Mouse (Mus musculus) midbrain, embryonic 15.5 days (tissue): ENCODE results near the gene Uhrf1. TPM values are rescaled to one million over a fixed set of nuclear protein-coding genes. Genes with fewer than 3 reads are reported as not detected.
A peak's percentile ranks its signal among the peaks of the same experiment; 100 is the strongest.

ENCODE experiments used
- ATAC-seq: fragments of 200-750 bp; cut with Nextera tagmentation; replicated peaks from 2 replicates; pipeline ENCODE4 v1.8.0; 2017; ENCODE audit warnings: moderate TSS enrichment
- H3K27ac ChIP-seq: fragments of 300-500 bp; sonication (generic); 2 replicates; pipeline ENCODE4 v1.5.1; 2015; ENCODE audit warnings: mild to moderate bottlenecking, inconsistent platforms
- H3K27me3 ChIP-seq: fragments of 300-500 bp; sonication (generic); replicated peaks from 2 replicates; pipeline ENCODE4 v1.6.1; 2015; ENCODE audit warnings: inconsistent platforms
- H3K36me3 ChIP-seq: fragments of 300-500 bp; sonication (generic); replicated peaks from 2 replicates; pipeline ENCODE4 v1.6.1; 2015; ENCODE audit warnings: inconsistent platforms
- H3K4me1 ChIP-seq: fragments of 300-500 bp; sonication (generic); 2 replicates; pipeline ENCODE4 v1.6.1; 2015; ENCODE audit warnings: inconsistent platforms
- H3K4me2 ChIP-seq: fragments of 300-500 bp; sonication (generic); 2 replicates; pipeline ENCODE4 v1.6.1; 2015; ENCODE audit warnings: inconsistent platforms, mild to moderate bottlenecking, moderate library complexity
- H3K4me3 ChIP-seq: fragments of 300-500 bp; sonication (generic); 2 replicates; pipeline ENCODE4 v1.5.1; 2015; ENCODE audit warnings: mild to moderate bottlenecking, inconsistent platforms
- H3K9ac ChIP-seq: fragments of 300-500 bp; sonication (generic); 2 replicates; pipeline ENCODE4 v1.6.1; 2015; ENCODE audit warnings: mild to moderate bottlenecking, inconsistent platforms
- H3K9me3 ChIP-seq: fragments of 300-500 bp; sonication (generic); 2 replicates; pipeline ENCODE4 v1.6.1; 2016; ENCODE audit warnings: inconsistent platforms
- WGBS: fragments of 180-500 bp; shearing (Covaris S2); methylation state at CpG from one replicate; pipeline ENCODE4 v1.1.7; 2015; ENCODE audit warnings: mixed read lengths; 5-methylcytosine and 5-hydroxymethylcytosine counted together
- polyA plus RNA-seq: library from polyadenylated mRNA; unstranded; fragments of >200 nt; fragmentation: Nextera tagmentation; extraction: Ambion mirVana; gene quantifications from 2 replicates; pipeline ENCODE4 v1.2.1, GENCODE M21; 2015

The Uhrf1 gene
- polyA plus RNA-seq, 1 experiment from 2014 or later: 19.2 TPM

- no peaks in the 10 kb centered on the region for H3K36me3 ChIP-seq
- no peaks in the 10 kb centered on the region for H3K9me3 ChIP-seq
- no peak overlapping the region for H3K27ac ChIP-seq
- H3K4me3 ChIP-seq: no peak overlapping the region
- H3K4me2 ChIP-seq: no peak overlapping the region
- H3K9ac ChIP-seq: no peak overlapping the region
- no peak for ATAC-seq
- peaks cover 29% of the 10 kb centered on the region for H3K4me1 ChIP-seq
- no peaks in the 10 kb centered on the region for H3K27me3 ChIP-seq
- WGBS: 65% methylated on average over 4 of the region's 4 CpGs
These were observed 34.1 kb downstream of the Uhrf1 start for GRCm38 (mm10) chr17:56337190-56337589.

- Histone ChIP-seq H3K4me1 (peaks cover 29% of the 10 kb centered on the region), H3K4me2 (no peak overlapping the region), H3K9me3 (no peaks in the 10 kb centered on the region), H3K27me3 (no peaks in the 10 kb centered on the region), H3K4me3 (no peak overlapping the region), H3K9ac (no peak overlapping the region), H3K36me3 (no peaks in the 10 kb centered on the region), H3K27ac (no peak overlapping the region)
- WGBS: 90% methylated on average over 6 of the region's 6 CpGs
- ATAC-seq: no peak
These were observed 34.7 kb downstream of the Uhrf1 start for GRCm38 (mm10) chr17:56337791-56338190.

- Histone ChIP-seq H3K9me3 (no peaks in the 10 kb centered on the region), H3K27ac (no peak overlapping the region), H3K27me3 (no peaks in the 10 kb centered on the region), H3K4me3 (no peak overlapping the region), H3K36me3 (no peaks in the 10 kb centered on the region), H3K4me2 (no peak overlapping the region), H3K4me1 (peaks cover 28% of the 10 kb centered on the region), H3K9ac (no peak overlapping the region)
- ATAC-seq: no peak
- WGBS: 58% methylated on average over 4 of the region's 4 CpGs
These were observed 35.8 kb downstream of the Uhrf1 start for GRCm38 (mm10) chr17:56338909-56339308.

- Histone ChIP-seq H3K27me3 (no peaks in the 10 kb centered on the region), H3K27ac (no peak overlapping the region), H3K4me3 (no peak overlapping the region), H3K36me3 (no peaks in the 10 kb centered on the region), H3K4me2 (no peak overlapping the region), H3K9me3 (no peaks in the 10 kb centered on the region), H3K4me1 (peaks cover 26% of the 10 kb centered on the region), H3K9ac (no peak overlapping the region)
- no peak for ATAC-seq
These were observed 37.6 kb downstream of the Uhrf1 start for GRCm38 (mm10) chr17:56340717-56341116.

- no peak overlapping the region for H3K27ac ChIP-seq
- no peak overlapping the region for H3K9ac ChIP-seq
- no peak overlapping the region for H3K4me2 ChIP-seq
- ATAC-seq: no peak
- no peaks in the 10 kb centered on the region for H3K36me3 ChIP-seq
- H3K4me1 ChIP-seq: peaks cover 18% of the 10 kb centered on the region; the same call in 1 of the 2 replicates
- no peaks in the 10 kb centered on the region for H3K27me3 ChIP-seq
- no peak overlapping the region for H3K4me3 ChIP-seq
- H3K9me3 ChIP-seq: no peaks in the 10 kb centered on the region
- 80% methylated on average over 3 of the region's 3 CpGs for WGBS
These were observed 40.3 kb downstream of the Uhrf1 start for GRCm38 (mm10) chr17:56343466-56343865.

GRCm38 (mm10) chr17:56345364-56345763 is 42.2 kb downstream of the Uhrf1 start:
- ATAC-seq: no peak
- Histone ChIP-seq H3K27ac (no peak overlapping the region), H3K4me2 (no peak overlapping the region), H3K36me3 (no peaks in the 10 kb centered on the region), H3K9ac (no peak overlapping the region), H3K27me3 (no peaks in the 10 kb centered on the region), H3K9me3 (no peaks in the 10 kb centered on the region), H3K4me1 (peaks cover 18% of the 10 kb centered on the region), H3K4me3 (no peak overlapping the region)
- 72% methylated on average over 2 of the region's 2 CpGs for WGBS

GRCm38 (mm10) chr17:56348128-56348527 is 45.0 kb downstream of the Uhrf1 start:
- WGBS: 65% methylated on average over 4 of the region's 4 CpGs
- no peak overlapping the region for H3K9ac ChIP-seq
- peaks cover 11% of the 10 kb centered on the region for H3K4me1 ChIP-seq

GRCm38 (mm10) chr17:56348586-56348985 is 45.5 kb downstream of the Uhrf1 start:
- Histone ChIP-seq H3K36me3 (peaks cover 14% of the 10 kb centered on the region; the same call in 1 of the 2 replicates), H3K27ac (no peak overlapping the region), H3K27me3 (no peaks in the 10 kb centered on the region), H3K9ac (no peak overlapping the region), H3K9me3 (no peaks in the 10 kb centered on the region), H3K4me3 (no peak overlapping the region), H3K4me2 (no peak overlapping the region), H3K4me1 (peaks cover 8% of the 10 kb centered on the region)
- no peak for ATAC-seq

More at GRCm38 (mm10) chr17:56348128-56348527, 45.0 kb downstream of the Uhrf1 start:
- Histone ChIP-seq H3K27me3 (no peaks in the 10 kb centered on the region), H3K4me3 (no peak overlapping the region), H3K36me3 (peaks cover 9% of the 10 kb centered on the region; the same call in 1 of the 2 replicates), H3K9me3 (no peaks in the 10 kb centered on the region), H3K4me2 (no peak overlapping the region), H3K27ac (no peak overlapping the region)
- no peak for ATAC-seq

GRCm38 (mm10) chr17:56350694-56351093 is 47.6 kb downstream of the Uhrf1 start:
- Histone ChIP-seq H3K4me2 (no peak overlapping the region), H3K27ac (no peak overlapping the region), H3K9me3 (no peaks in the 10 kb centered on the region), H3K4me1 (peaks cover 8% of the 10 kb centered on the region), H3K27me3 (no peaks in the 10 kb centered on the region), H3K4me3 (no peak overlapping the region), H3K36me3 (peaks cover 34% of the 10 kb centered on the region), H3K9ac (peak overlapping the region; percentile 20; the same call in 1 of the 2 replicates)
- ATAC-seq: peak; percentile 41
- WGBS: 27% methylated on average over 2 of the region's 2 CpGs

GRCm38 (mm10) chr17:56356921-56357885 is 54.1 kb downstream of the Uhrf1 start:
- whole genome bisulfite sequencing: 77% methylated on average over 9 of the region's 9 CpGs
- H3K9me3 ChIP-seq: no peaks in the 10 kb centered on the region
- H3K27me3 ChIP-seq: no peaks in the 10 kb centered on the region
- no peak overlapping the region for H3K4me2 ChIP-seq
- H3K4me3 ChIP-seq: no peak overlapping the region
- H3K4me1 ChIP-seq: no peaks in the 10 kb centered on the region; the same call in 1 of the 2 replicates
- no peak overlapping the region for H3K27ac ChIP-seq
- H3K9ac ChIP-seq: no peak overlapping the region
- H3K36me3 ChIP-seq: peaks cover 37% of the 10 kb centered on the region
- peak; percentile 80 for ATAC-seq

GRCm38 (mm10) chr17:56359183-56359725 is 56.1 kb downstream of the Uhrf1 start:
- Histone ChIP-seq H3K4me2 (no peak overlapping the region), H3K9ac (no peak overlapping the region), H3K4me1 (peaks cover 4% of the 10 kb centered on the region; the same call in 1 of the 2 replicates), H3K4me3 (no peak overlapping the region), H3K9me3 (no peaks in the 10 kb centered on the region), H3K36me3 (peaks cover 26% of the 10 kb centered on the region), H3K27ac (no peak overlapping the region), H3K27me3 (no peaks in the 10 kb centered on the region)
- WGBS: 87% methylated on average over 3 of the region's 3 CpGs
- ATAC-seq: no peak

- peaks cover 20% of the 10 kb centered on the region for H3K36me3 ChIP-seq
- H3K27ac ChIP-seq: no peak overlapping the region
- H3K4me1 ChIP-seq: peaks cover 4% of the 10 kb centered on the region; the same call in 1 of the 2 replicates
- WGBS: 93% methylated on average over 1 of the region's 1 CpGs
- ATAC-seq: no peak
- H3K4me2 ChIP-seq: no peak overlapping the region
- no peaks in the 10 kb centered on the region for H3K27me3 ChIP-seq
- H3K9me3 ChIP-seq: no peaks in the 10 kb centered on the region
- no peak overlapping the region for H3K9ac ChIP-seq
- H3K4me3 ChIP-seq: no peak overlapping the region
These were observed 56.7 kb downstream of the Uhrf1 start for GRCm38 (mm10) chr17:56359864-56360263.
